Mouse (Mus musculus) hindbrain, embryonic 10.5 days (tissue): ENCODE data around the gene Mllt11. TPM values are rescaled to one million over a fixed set of nuclear protein-coding genes. Genes with fewer than 3 reads are reported as not detected.
A peak's percentile ranks its signal among the peaks of the same experiment; 100 is the strongest.

Experiments used
- DNase-seq: peaks from one replicate; pipeline ENCODE4 v3.0.0-alpha.2; 2017; ENCODE audit warnings: low spot score
- H3K27ac ChIP-seq: fragments of 300-500 bp; sonication (generic); 2 replicates; pipeline ENCODE4 v1.5.1; 2016; ENCODE audit warnings: mild to moderate bottlenecking, moderate library complexity
- H3K27me3 ChIP-seq: fragments of 300-500 bp; sonication (generic); 2 replicates; pipeline ENCODE4 v1.6.1; 2016; ENCODE audit warnings: mild to moderate bottlenecking; ENCODE audit not compliant: poor library complexity, insufficient read depth, severe bottlenecking
- H3K36me3 ChIP-seq: fragments of 300-500 bp; sonication (generic); 2 replicates; pipeline ENCODE4 v1.6.1; 2016; ENCODE audit warnings: mild to moderate bottlenecking, moderate library complexity
- H3K4me1 ChIP-seq: fragments of 300-500 bp; sonication (generic); replicated peaks from 2 replicates; pipeline ENCODE4 v1.6.1; 2016; ENCODE audit warnings: mild to moderate bottlenecking
- H3K4me3 ChIP-seq: fragments of 300-500 bp; sonication (generic); 2 replicates; pipeline ENCODE4 v1.5.1; 2016; ENCODE audit warnings: mild to moderate bottlenecking, moderate library complexity
- H3K9me3 ChIP-seq: fragments of 300-500 bp; sonication (generic); 2 replicates; pipeline ENCODE4 v1.6.1; 2016; ENCODE audit warnings: mild to moderate bottlenecking, moderate library complexity
- WGBS: fragments of 180-500 bp; shearing (Covaris S2); methylation state at CpG from one replicate; pipeline ENCODE4 v1.1.7; 2016; 5-methylcytosine and 5-hydroxymethylcytosine counted together
- polyA plus RNA-seq: library from polyadenylated mRNA; unstranded; fragments of >200 nt; fragmentation: Nextera tagmentation; extraction: Ambion mirVana; gene quantifications from 2 replicates; pipeline ENCODE4 v1.2.1, GENCODE M21; 2016

The Mllt11 gene
- polyA plus RNA-seq, 1 experiment from 2014 or later = 95.9 TPM

GRCm38 (mm10) chr3:95199101-95199500 lies 32.9 kb downstream of the Mllt11 start:
- Histone ChIP-seq H3K27ac (no peak overlapping the region), H3K27me3 (no peaks in the 10 kb centered on the region), H3K4me3 (no peak overlapping the region), H3K4me1 (no peaks in the 10 kb centered on the region), H3K9me3 (no peaks in the 10 kb centered on the region), H3K36me3 (peaks cover 96% of the 10 kb centered on the region)
- WGBS = 80% methylated on average over 1 of the region's 1 CpGs
- no peak for DNase-seq

GRCm38 (mm10) chr3:95195772-95196171 lies 36.2 kb downstream of the Mllt11 start:
- WGBS = 92% methylated on average over 2 of the region's 2 CpGs
- Histone ChIP-seq H3K4me3 (no peak overlapping the region), H3K36me3 (peaks cover 90% of the 10 kb centered on the region), H3K27me3 (no peaks in the 10 kb centered on the region), H3K9me3 (no peaks in the 10 kb centered on the region), H3K4me1 (no peaks in the 10 kb centered on the region), H3K27ac (no peak overlapping the region)
- no peak for DNase-seq

GRCm38 (mm10) chr3:95194721-95195135 lies 37.2 kb downstream of the Mllt11 start:
- no peak overlapping the region for H3K4me3 ChIP-seq
- 91% methylated on average over 6 of the region's 6 CpGs for WGBS
- no peak overlapping the region for H3K27ac ChIP-seq
- H3K36me3 ChIP-seq = peaks cover 92% of the 10 kb centered on the region
- DNase-seq = no peak
- no peaks in the 10 kb centered on the region for H3K4me1 ChIP-seq
- no peaks in the 10 kb centered on the region for H3K27me3 ChIP-seq
- no peaks in the 10 kb centered on the region for H3K9me3 ChIP-seq

- no peak for DNase-seq
- H3K36me3 ChIP-seq = peaks cover 92% of the 10 kb centered on the region
- H3K4me3 ChIP-seq = no peak overlapping the region
- WGBS = 90% methylated on average over 6 of the region's 6 CpGs
- H3K9me3 ChIP-seq = no peaks in the 10 kb centered on the region
- H3K27me3 ChIP-seq = no peaks in the 10 kb centered on the region
- H3K27ac ChIP-seq = no peak overlapping the region
- no peaks in the 10 kb centered on the region for H3K4me1 ChIP-seq
Measured at GRCm38 (mm10) chr3:95186888-95187287, 45.1 kb downstream of the Mllt11 start.

GRCm38 (mm10) chr3:95186100-95186499 lies 45.9 kb downstream of the Mllt11 start:
- Histone ChIP-seq H3K4me1 (no peaks in the 10 kb centered on the region), H3K27ac (no peak overlapping the region), H3K4me3 (no peak overlapping the region), H3K27me3 (no peaks in the 10 kb centered on the region), H3K36me3 (peaks cover 93% of the 10 kb centered on the region), H3K9me3 (no peaks in the 10 kb centered on the region)
- WGBS = 86% methylated on average over 2 of the region's 2 CpGs
- no peak for DNase-seq

GRCm38 (mm10) chr3:95184796-95185577 lies 47.0 kb downstream of the Mllt11 start:
- Histone ChIP-seq H3K36me3 (peaks cover 84% of the 10 kb centered on the region), H3K27ac (no peak overlapping the region), H3K27me3 (no peaks in the 10 kb centered on the region), H3K4me1 (no peaks in the 10 kb centered on the region), H3K9me3 (no peaks in the 10 kb centered on the region), H3K4me3 (no peak overlapping the region)
- DNase-seq = no peak
- WGBS = 91% methylated on average over 9 of the region's 9 CpGs

- WGBS = 80% methylated on average over 1 of the region's 1 CpGs
- H3K27ac ChIP-seq = no peak overlapping the region
- no peaks in the 10 kb centered on the region for H3K9me3 ChIP-seq
- H3K4me1 ChIP-seq = no peaks in the 10 kb centered on the region
- peaks cover 53% of the 10 kb centered on the region for H3K36me3 ChIP-seq
- DNase-seq = no peak
- H3K27me3 ChIP-seq = no peaks in the 10 kb centered on the region
- H3K4me3 ChIP-seq = no peak overlapping the region
Measured at GRCm38 (mm10) chr3:95181841-95182240, 50.1 kb downstream of the Mllt11 start.

- H3K4me3 ChIP-seq = no peak overlapping the region
- peaks cover 33% of the 10 kb centered on the region for H3K36me3 ChIP-seq
- DNase-seq = no peak
- H3K9me3 ChIP-seq = no peaks in the 10 kb centered on the region
- no peak overlapping the region for H3K27ac ChIP-seq
- H3K27me3 ChIP-seq = peaks cover 7% of the 10 kb centered on the region
- 77% methylated on average over 3 of the region's 3 CpGs for WGBS
- no peaks in the 10 kb centered on the region for H3K4me1 ChIP-seq
Measured at GRCm38 (mm10) chr3:95179890-95180289, 52.1 kb downstream of the Mllt11 start.

- H3K9me3 ChIP-seq = no peaks in the 10 kb centered on the region
- 87% methylated on average over 5 of the region's 5 CpGs for WGBS
Measured at GRCm38 (mm10) chr3:95178948-95179347, 53.0 kb downstream of the Mllt11 start.

GRCm38 (mm10) chr3:95177583-95177982 lies 54.4 kb downstream of the Mllt11 start:
- Histone ChIP-seq H3K36me3 (peaks cover 21% of the 10 kb centered on the region), H3K27me3 (peaks cover 28% of the 10 kb centered on the region), H3K4me3 (no peak overlapping the region), H3K4me1 (peaks cover 16% of the 10 kb centered on the region), H3K27ac (no peak overlapping the region), H3K9me3 (no peaks in the 10 kb centered on the region)
- 84% methylated on average over 6 of the region's 6 CpGs for WGBS
- no peak for DNase-seq

More at GRCm38 (mm10) chr3:95178948-95179347, 53.0 kb downstream of the Mllt11 start:
- H3K4me3 ChIP-seq = no peak overlapping the region
- H3K36me3 ChIP-seq = peaks cover 24% of the 10 kb centered on the region
- H3K27me3 ChIP-seq = peaks cover 15% of the 10 kb centered on the region
- peaks cover 3% of the 10 kb centered on the region for H3K4me1 ChIP-seq
- no peak overlapping the region for H3K27ac ChIP-seq
- DNase-seq = no peak

- peaks cover 39% of the 10 kb centered on the region for H3K27me3 ChIP-seq
- 65% methylated on average over 3 of the region's 3 CpGs for WGBS
- peaks cover 21% of the 10 kb centered on the region for H3K4me1 ChIP-seq
Measured at GRCm38 (mm10) chr3:95176500-95176899, 55.5 kb downstream of the Mllt11 start.

GRCm38 (mm10) chr3:95174011-95174592 lies 57.9 kb downstream of the Mllt11 start:
- DNase-seq = peak; percentile 88
- no peaks in the 10 kb centered on the region for H3K9me3 ChIP-seq
- peaks cover 21% of the 10 kb centered on the region for H3K4me1 ChIP-seq
- H3K4me3 ChIP-seq = peak overlapping the region; percentile 45
- H3K27me3 ChIP-seq = peaks cover 63% of the 10 kb centered on the region
- no peak overlapping the region; the same call in 1 of the 2 replicates for H3K27ac ChIP-seq
- H3K36me3 ChIP-seq = peaks cover 46% of the 10 kb centered on the region
- WGBS = 1% methylated on average over 16 of the region's 16 CpGs

More at GRCm38 (mm10) chr3:95176500-95176899, 55.5 kb downstream of the Mllt11 start:
- Histone ChIP-seq H3K36me3 (peaks cover 28% of the 10 kb centered on the region), H3K27ac (no peak overlapping the region), H3K4me3 (no peak overlapping the region), H3K9me3 (no peaks in the 10 kb centered on the region)
- DNase-seq = no peak

GRCm38 (mm10) chr3:95173256-95173949 lies 58.6 kb downstream of the Mllt11 start:
- no peaks in the 10 kb centered on the region for H3K9me3 ChIP-seq
- peak; percentile 43 for DNase-seq
- H3K4me3 ChIP-seq = peak overlapping the region; percentile 45
- WGBS = 3% methylated on average over 58 of the region's 58 CpGs
- peaks cover 21% of the 10 kb centered on the region for H3K4me1 ChIP-seq
- H3K27ac ChIP-seq = 0 out of 2 replicates have a peak overlapping the region, but pooled peaks have one; percentile 17
- peaks cover 53% of the 10 kb centered on the region for H3K36me3 ChIP-seq
- H3K27me3 ChIP-seq = peaks cover 68% of the 10 kb centered on the region
